Mouse (Mus musculus) kidney, postnatal 0 days (tissue): ENCODE data around the gene Efcc1. TPM values are rescaled to one million over a fixed set of nuclear protein-coding genes. Genes with fewer than 3 reads are reported as not detected.

Source experiments
- ATAC-seq: fragments of 200-750 bp; cut with Nextera tagmentation; replicated peaks from 2 replicates; pipeline ENCODE4 v1.8.0; 2017; ENCODE audit warnings: low read depth, moderate number of reproducible peaks, moderate TSS enrichment, moderate library complexity; ENCODE audit not compliant: low FRiP score
- DNase-seq: peaks from one replicate; pipeline ENCODE4 v3.0.0-alpha.2; 2016; ENCODE audit warnings: low spot score
- H3K27ac ChIP-seq: fragments of 300-500 bp; sonication (generic); 2 replicates; pipeline ENCODE4 v1.5.1; 2014; ENCODE audit warnings: mild to moderate bottlenecking
- H3K27me3 ChIP-seq: fragments of 300-500 bp; sonication (generic); 2 replicates; pipeline ENCODE4 v1.6.1; 2014; ENCODE audit warnings: low read length, mixed read lengths; ENCODE audit not compliant: insufficient read depth
- H3K36me3 ChIP-seq: fragments of 300-500 bp; sonication (generic); 2 replicates; pipeline ENCODE4 v1.6.1; 2014; ENCODE audit warnings: low read length, mixed read lengths; ENCODE audit not compliant: insufficient read depth
- H3K4me1 ChIP-seq: fragments of 300-500 bp; sonication (generic); replicated peaks from 2 replicates; pipeline ENCODE4 v1.6.1; 2014; ENCODE audit warnings: antibody characterized with exemption, low read length, mixed read lengths; ENCODE audit not compliant: insufficient read depth
- H3K4me2 ChIP-seq: fragments of 300-500 bp; sonication (generic); 2 replicates; pipeline ENCODE4 v1.6.1; 2014; ENCODE audit warnings: mild to moderate bottlenecking, low read length, moderate library complexity, mixed read lengths
- H3K4me3 ChIP-seq: fragments of 300-500 bp; sonication (generic); replicated peaks from 2 replicates; pipeline ENCODE4 v1.5.1; 2014; ENCODE audit warnings: low read depth, low read length
- H3K9ac ChIP-seq: fragments of 300-500 bp; sonication (generic); 2 replicates; pipeline ENCODE4 v1.6.1; 2014; ENCODE audit warnings: low read depth, low read length
- H3K9me3 ChIP-seq: fragments of 300-500 bp; sonication (generic); replicated peaks from 2 replicates; pipeline ENCODE4 v1.6.1; 2016; ENCODE audit warnings: low read length, inconsistent platforms, mixed read lengths
- CTCF ChIP-seq: IDR thresholded peaks from 2 replicates; pipeline ENCODE4 v1.5.1; 2016; ENCODE audit warnings: antibody characterized with exemption, low read depth, mild to moderate bottlenecking, moderate library complexity
- WGBS: fragments of 180-500 bp; shearing (Covaris S2); extraction: QIAGEN DNeasy Blood & Tissue Kit; methylation state at CpG from one replicate; pipeline ENCODE4 v1.1.7; 2014; 5-methylcytosine and 5-hydroxymethylcytosine counted together
- polyA plus RNA-seq: library from polyadenylated mRNA; unstranded; fragments of >200 nt; fragmentation: Nextera tagmentation; extraction: Ambion mirVana; gene quantifications from 2 replicates; pipeline ENCODE4 v1.2.1, GENCODE M21; 2015

Efcc1 gene
- polyA plus RNA-seq, 1 experiment from 2014 or later, result 2.0 TPM

- Histone ChIP-seq H3K27me3 (no peaks in the 10 kb centered on the region), H3K4me1 (no peaks in the 10 kb centered on the region), H3K4me3 (no peak overlapping the region), H3K4me2 (no peak overlapping the region), H3K9ac (no peak overlapping the region), H3K9me3 (no peaks in the 10 kb centered on the region), H3K36me3 (no peaks in the 10 kb centered on the region), H3K27ac (no peak overlapping the region)
- no peak for TF ChIP-seq CTCF
- peak; percentile 67 for DNase-seq
- peak; percentile 91 for ATAC-seq
- 6% methylated on average over 13 of the region's 13 CpGs for WGBS
Measured at GRCm38 (mm10) chr6:87722631-87723030, 8.0 kb upstream of the Efcc1 start.

- Histone ChIP-seq H3K27me3 (peaks cover 2% of the 10 kb centered on the region), H3K4me3 (no peak overlapping the region), H3K4me2 (no peak overlapping the region), H3K27ac (no peak overlapping the region), H3K36me3 (no peaks in the 10 kb centered on the region), H3K4me1 (no peaks in the 10 kb centered on the region), H3K9ac (no peak overlapping the region), H3K9me3 (no peaks in the 10 kb centered on the region)
- TF ChIP-seq CTCF, result no peak
- DNase-seq (no peak), ATAC-seq (no peak)
- 85% methylated on average over 7 of the region's 7 CpGs for WGBS
Measured at GRCm38 (mm10) chr6:87725267-87725912, 5.3 kb upstream of the Efcc1 start.

GRCm38 (mm10) chr6:87728102-87728501 lies 2.6 kb upstream of the Efcc1 start:
- Histone ChIP-seq H3K4me2 (no peak overlapping the region), H3K27ac (no peak overlapping the region), H3K27me3 (peaks cover 24% of the 10 kb centered on the region), H3K9me3 (no peaks in the 10 kb centered on the region), H3K9ac (no peak overlapping the region), H3K36me3 (no peaks in the 10 kb centered on the region), H3K4me3 (no peak overlapping the region), H3K4me1 (peaks cover 9% of the 10 kb centered on the region)
- no peak for ATAC-seq
- WGBS, result 56% methylated on average over 3 of the region's 3 CpGs
- DNase-seq, result no peak
- no peak for TF ChIP-seq CTCF

GRCm38 (mm10) chr6:87730141-87730540 lies 528 bp upstream of the Efcc1 start:
- Histone ChIP-seq H3K4me1 (peaks cover 9% of the 10 kb centered on the region), H3K27me3 (peaks cover 27% of the 10 kb centered on the region), H3K4me2 (peak overlapping the region; percentile 98), H3K9ac (no peak overlapping the region), H3K36me3 (no peaks in the 10 kb centered on the region), H3K27ac (no peak overlapping the region), H3K9me3 (no peaks in the 10 kb centered on the region), H3K4me3 (peak overlapping the region; percentile 57)
- no peak for ATAC-seq
- WGBS, result 19% methylated on average over 13 of the region's 13 CpGs
- no peak for TF ChIP-seq CTCF
- DNase-seq, result no peak

GRCm38 (mm10) chr6:87731463-87732095 lies 910 bp downstream of the Efcc1 start:
- Histone ChIP-seq H3K9ac (peak overlapping the region; percentile 62), H3K27me3 (peaks cover 27% of the 10 kb centered on the region), H3K27ac (no peak overlapping the region), H3K4me2 (peak overlapping the region; percentile 98), H3K9me3 (no peaks in the 10 kb centered on the region), H3K4me3 (peak overlapping the region; percentile 57), H3K4me1 (peaks cover 9% of the 10 kb centered on the region), H3K36me3 (no peaks in the 10 kb centered on the region)
- no peak for DNase-seq
- WGBS, result 4% methylated on average over 19 of the region's 19 CpGs
- no peak for ATAC-seq
- TF ChIP-seq CTCF, result no peak

GRCm38 (mm10) chr6:87732151-87733011 lies 1.7 kb downstream of the Efcc1 start:
- ATAC-seq, result no peak
- 3% methylated on average over 50 of the region's 53 CpGs for WGBS
- peaks cover 27% of the 10 kb centered on the region for H3K27me3 ChIP-seq
- H3K4me1 ChIP-seq, result peaks cover 9% of the 10 kb centered on the region
- no peaks in the 10 kb centered on the region for H3K36me3 ChIP-seq
- no peaks in the 10 kb centered on the region for H3K9me3 ChIP-seq
- H3K9ac ChIP-seq, result peak overlapping the region; percentile 40; the same call in 1 of the 2 replicates
- peak overlapping the region; percentile 37 for H3K4me3 ChIP-seq
- no peak overlapping the region for H3K27ac ChIP-seq
- TF ChIP-seq CTCF, result no peak
- H3K4me2 ChIP-seq, result peak overlapping the region; percentile 98
- peak; percentile 44 for DNase-seq
